Mouse (Mus musculus) cerebellum, adult 18-20 months (tissue): ENCODE results near the gene Cep97.
"Not testable (repeated sequence)": the region's sequence is repeated elsewhere in the genome, so short reads cannot be mapped to it uniquely, and the experiment has no call there.

ENCODE experiments used
- DNase-seq, 2 experiments: peaks; one replicate each; pipeline ENCODE4 v3.0.0; 2021

Cep97 gene

GRCm38 (mm10) chr16:55889451-55889850 lies 45.2 kb downstream of the Cep97 start:
- no peak for DNase-seq

- DNase-seq, result no peak
Measured at GRCm38 (mm10) chr16:55888584-55888960, 46.1 kb downstream of the Cep97 start.

GRCm38 (mm10) chr16:55887814-55888583 lies 46.7 kb downstream of the Cep97 start:
- DNase-seq, result no peak

GRCm38 (mm10) chr16:55884246-55884645 lies 50.4 kb downstream of the Cep97 start:
- DNase-seq, result no peak

- DNase-seq, result no peak
Measured at GRCm38 (mm10) chr16:55876025-55876424, 58.6 kb downstream of the Cep97 start.

GRCm38 (mm10) chr16:55863832-55864231 lies 70.8 kb downstream of the Cep97 start:
- no peak for DNase-seq

- peak; percentile 69 to 74 for DNase-seq
Measured at GRCm38 (mm10) chr16:55863149-55863815, 71.4 kb downstream of the Cep97 start.

GRCm38 (mm10) chr16:55861104-55861503 lies 73.6 kb downstream of the Cep97 start:
- no peak for DNase-seq

- DNase-seq, result not testable (repeated sequence)
Measured at GRCm38 (mm10) chr16:55859421-55859820, 75.2 kb downstream of the Cep97 start.

- DNase-seq, result peak; percentile 67 to 70
Measured at GRCm38 (mm10) chr16:55858465-55858864, 76.2 kb downstream of the Cep97 start.

GRCm38 (mm10) chr16:55852943-55853727 lies 81.5 kb downstream of the Cep97 start:
- peak; percentile 80 for DNase-seq

- DNase-seq, result no peak
Measured at GRCm38 (mm10) chr16:55852515-55852914, 82.1 kb downstream of the Cep97 start.

GRCm38 (mm10) chr16:55850485-55850884 lies 84.2 kb downstream of the Cep97 start:
- no peak for DNase-seq
